Mouse (Mus musculus): ENCODE results near the gene Zfp36l1. TPM values are rescaled to one million over a fixed set of nuclear protein-coding genes. Genes with fewer than 3 reads are reported as not detected.

Zfp36l1 gene
- polyA plus RNA-seq, 1 experiment, result 219 TPM

GRCm38 (mm10) chr12:80145365-80145764, 32.6 kb upstream of the Zfp36l1 start:
- H3K27me3 ChIP-seq (replicated peaks), result peaks cover 3% of the 10 kb centered on the region
- H3K4me1 ChIP-seq, result peaks cover 34% of the 10 kb centered on the region

DNA sequence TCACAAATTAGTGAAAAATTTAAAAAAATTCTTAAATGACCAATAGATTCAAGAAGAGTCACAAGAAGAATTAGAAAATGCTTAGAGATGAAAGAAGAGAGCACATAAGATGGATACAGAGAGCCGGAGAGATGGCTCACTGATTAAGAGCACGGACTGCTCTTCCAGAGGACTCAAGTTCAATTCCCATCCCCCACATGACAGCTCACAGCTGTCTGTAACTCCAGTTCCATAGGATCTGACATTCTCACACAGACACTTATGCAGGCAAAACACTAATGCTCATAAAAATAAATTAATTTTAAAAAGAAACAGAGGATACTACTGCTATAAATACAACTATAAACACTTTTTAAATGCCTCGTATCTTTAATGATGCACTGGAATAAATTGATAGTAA, 32.0 kb upstream of the Zfp36l1 start:
- Histone ChIP-seq H3K27me3 (replicated peaks) (peaks cover 4% of the 10 kb centered on the region), H3K4me1 (peaks cover 39% of the 10 kb centered on the region), H3K9me3 (no peaks in the 10 kb centered on the region), H3K4me3 (replicated peaks) (no peak overlapping the region), H3K36me3 (replicated peaks; ENCODE audit: low read length) (no peaks in the 10 kb centered on the region)
- TF ChIP-seq GATA1 (IDR thresholded peaks at IDR 0.05; ENCODE audit: borderline replicate concordance, low read length), result no peak
- TF ChIP-seq FLI1 (IDR thresholded peaks at IDR 0.05; ENCODE audit: low read length), result no peak

More at GRCm38 (mm10) chr12:80145365-80145764, 32.6 kb upstream of the Zfp36l1 start:
- no peak for TF ChIP-seq GATA1 (IDR thresholded peaks at IDR 0.05; ENCODE audit: borderline replicate concordance, low read length)
- TF ChIP-seq FLI1 (IDR thresholded peaks at IDR 0.05; ENCODE audit: low read length), result no peak
- no peak overlapping the region for H3K4me3 ChIP-seq (replicated peaks)
- no peaks in the 10 kb centered on the region for H3K9me3 ChIP-seq
- no peaks in the 10 kb centered on the region for H3K36me3 ChIP-seq (replicated peaks; ENCODE audit: low read length)

GRCm38 (mm10) chr12:80141470-80141869, 28.7 kb upstream of the Zfp36l1 start:
- TF ChIP-seq GATA1 (IDR thresholded peaks at IDR 0.05; ENCODE audit: borderline replicate concordance, low read length) (no peak), FLI1 (IDR thresholded peaks at IDR 0.05; ENCODE audit: low read length) (no peak)
- Histone ChIP-seq H3K4me1 (peaks cover 27% of the 10 kb centered on the region), H3K9me3 (no peaks in the 10 kb centered on the region), H3K27me3 (replicated peaks) (peaks cover 25% of the 10 kb centered on the region), H3K4me3 (replicated peaks) (peak overlapping the region; percentile 48), H3K36me3 (replicated peaks; ENCODE audit: low read length) (no peaks in the 10 kb centered on the region)

GRCm38 (mm10) chr12:80141011-80141410, 28.2 kb upstream of the Zfp36l1 start:
- TF ChIP-seq FLI1 (IDR thresholded peaks at IDR 0.05; ENCODE audit: low read length) (no peak), GATA1 (IDR thresholded peaks at IDR 0.05; ENCODE audit: borderline replicate concordance, low read length) (no peak)
- H3K4me1 ChIP-seq, result peaks cover 24% of the 10 kb centered on the region
- no peaks in the 10 kb centered on the region for H3K9me3 ChIP-seq
- H3K27me3 ChIP-seq (replicated peaks), result peaks cover 29% of the 10 kb centered on the region
- H3K36me3 ChIP-seq (replicated peaks; ENCODE audit: low read length), result no peaks in the 10 kb centered on the region
- peak overlapping the region; percentile 48 for H3K4me3 ChIP-seq (replicated peaks)

GRCm38 (mm10) chr12:80137744-80138143, 24.9 kb upstream of the Zfp36l1 start:
- no peaks in the 10 kb centered on the region for H3K36me3 ChIP-seq (replicated peaks; ENCODE audit: low read length)
- peaks cover 30% of the 10 kb centered on the region for H3K27me3 ChIP-seq (replicated peaks)
- no peak for TF ChIP-seq GATA1 (IDR thresholded peaks at IDR 0.05; ENCODE audit: borderline replicate concordance, low read length)
- no peak overlapping the region for H3K4me3 ChIP-seq (replicated peaks)
- H3K9me3 ChIP-seq, result no peaks in the 10 kb centered on the region
- peaks cover 29% of the 10 kb centered on the region for H3K4me1 ChIP-seq

GRCm38 (mm10) chr12:80137246-80137645, 24.4 kb upstream of the Zfp36l1 start:
- no peaks in the 10 kb centered on the region for H3K36me3 ChIP-seq (replicated peaks; ENCODE audit: low read length)
- no peak for TF ChIP-seq GATA1 (IDR thresholded peaks at IDR 0.05; ENCODE audit: borderline replicate concordance, low read length)
- no peak for TF ChIP-seq FLI1 (IDR thresholded peaks at IDR 0.05; ENCODE audit: low read length)
- H3K4me3 ChIP-seq (replicated peaks), result no peak overlapping the region
- no peaks in the 10 kb centered on the region for H3K9me3 ChIP-seq
- H3K27me3 ChIP-seq (replicated peaks), result peaks cover 30% of the 10 kb centered on the region
- H3K4me1 ChIP-seq, result peaks cover 31% of the 10 kb centered on the region

GRCm38 (mm10) chr12:80136264-80136930, 23.6 kb upstream of the Zfp36l1 start:
- Histone ChIP-seq H3K9me3 (no peaks in the 10 kb centered on the region), H3K36me3 (replicated peaks; ENCODE audit: low read length) (no peaks in the 10 kb centered on the region), H3K27me3 (replicated peaks) (peaks cover 30% of the 10 kb centered on the region), H3K4me1 (peaks cover 36% of the 10 kb centered on the region), H3K4me3 (replicated peaks) (no peak overlapping the region)
- TF ChIP-seq FLI1 (IDR thresholded peaks at IDR 0.05; ENCODE audit: low read length), result no peak

GRCm38 (mm10) chr12:80135173-80135572, 22.4 kb upstream of the Zfp36l1 start:
- H3K36me3 ChIP-seq (replicated peaks; ENCODE audit: low read length), result no peaks in the 10 kb centered on the region
- peaks cover 30% of the 10 kb centered on the region for H3K27me3 ChIP-seq (replicated peaks)
- H3K4me1 ChIP-seq, result peaks cover 36% of the 10 kb centered on the region
- TF ChIP-seq FLI1 (IDR thresholded peaks at IDR 0.05; ENCODE audit: low read length), result no peak
- no peak for TF ChIP-seq GATA1 (IDR thresholded peaks at IDR 0.05; ENCODE audit: borderline replicate concordance, low read length)
- H3K9me3 ChIP-seq, result no peaks in the 10 kb centered on the region
- H3K4me3 ChIP-seq (replicated peaks), result no peak overlapping the region

GRCm38 (mm10) chr12:80133011-80133545, 20.3 kb upstream of the Zfp36l1 start:
- peaks cover 4% of the 10 kb centered on the region for H3K36me3 ChIP-seq (replicated peaks; ENCODE audit: low read length)
- H3K4me1 ChIP-seq, result peaks cover 43% of the 10 kb centered on the region
- peak overlapping the region; percentile 93 for H3K4me3 ChIP-seq (replicated peaks)
- TF ChIP-seq GATA1 (IDR thresholded peaks at IDR 0.05; ENCODE audit: borderline replicate concordance, low read length) (no peak), FLI1 (IDR thresholded peaks at IDR 0.05; ENCODE audit: low read length) (no peak)
- peaks cover 17% of the 10 kb centered on the region for H3K27me3 ChIP-seq (replicated peaks)
- H3K9me3 ChIP-seq, result no peaks in the 10 kb centered on the region

GRCm38 (mm10) chr12:80132250-80133003, 19.6 kb upstream of the Zfp36l1 start:
- Histone ChIP-seq H3K4me3 (replicated peaks) (peak overlapping the region; percentile 93), H3K9me3 (no peaks in the 10 kb centered on the region), H3K36me3 (replicated peaks; ENCODE audit: low read length) (peaks cover 8% of the 10 kb centered on the region), H3K4me1 (peaks cover 45% of the 10 kb centered on the region), H3K27me3 (replicated peaks) (peaks cover 11% of the 10 kb centered on the region)
- no peak for TF ChIP-seq FLI1 (IDR thresholded peaks at IDR 0.05; ENCODE audit: low read length)
- TF ChIP-seq GATA1 (IDR thresholded peaks at IDR 0.05; ENCODE audit: borderline replicate concordance, low read length), result no peak

All from megakaryocyte, embryonic 14.5 days (primary cell).